7 mouse cellular contexts compared by ENCODE assay signal in genomic region chr3:22074591-22075294, GRCm38 (mm10). TPM values are rescaled to one million over a fixed set of nuclear protein-coding genes. Genes with fewer than 3 reads are reported as not detected.
DNase-seq lines count a peak whose midpoint lies in the region; ATAC-seq and TF ChIP-seq lines count a peak whose summit lies in the region.

No protein-coding gene starts in this region.

- peak; percentile 39 for DNase-seq in MEL-GATA-1-ER (ENCODE audit: extremely low read depth, low read depth)
- DNase-seq in kidney, adult 2 months, result peak; percentile 78
- DNase-seq in right cerebral cortex, adult 18-20 months, result no peak

- WGBS in bone marrow, adult 2 months, result 32% methylated on average over 11 of the region's 11 CpGs
- WGBS in kidney, adult 2 months, result 43% methylated on average over 11 of the region's 11 CpGs
- 16% methylated on average over 11 of the region's 11 CpGs for WGBS in lung, embryonic 16.5 days
- WGBS in stomach, embryonic 14.5 days, result 25% methylated on average over 11 of the region's 11 CpGs

- H3K4me2 ChIP-seq in lung, embryonic 16.5 days (ENCODE audit: low read depth, low read length), result peak overlapping the region; percentile 68
- H3K4me2 ChIP-seq in stomach, embryonic 14.5 days (replicated peaks; ENCODE audit: low read depth, low read length), result peak overlapping the region; percentile 71

- TF ChIP-seq POLR2A in bone marrow, adult 2 months (IDR thresholded peaks at IDR 0.05; ENCODE audit: borderline replicate concordance, control insufficient read depth, low read depth, low read length), result no peak
- no peak for TF ChIP-seq POLR2A in kidney, adult 2 months (IDR thresholded peaks at IDR 0.05; ENCODE audit: low read depth, low read length)

- peaks cover 6% of the 10 kb centered on the region for H3K4me1 ChIP-seq in bone marrow, adult 2 months (ENCODE audit: control insufficient read depth, insufficient read depth, low read length)
- peaks cover 18% of the 10 kb centered on the region; the same call in 1 of the 2 replicates for H3K4me1 ChIP-seq in kidney, adult 2 months (ENCODE audit: control insufficient read depth, insufficient read depth, low read length)
- H3K4me1 ChIP-seq in lung, embryonic 16.5 days (replicated peaks; ENCODE audit: control insufficient read depth, insufficient read depth, low read length), result peaks cover 18% of the 10 kb centered on the region
- H3K4me1 ChIP-seq in stomach, embryonic 14.5 days (ENCODE audit: control insufficient read depth, insufficient read depth, low read length), result peaks cover 5% of the 10 kb centered on the region; the same call in 1 of the 2 replicates

- peak overlapping the region; percentile 0; the same call in 1 of the 2 replicates for H3K9ac ChIP-seq in lung, embryonic 16.5 days (ENCODE audit: low read length)
- H3K9ac ChIP-seq in stomach, embryonic 14.5 days (replicated peaks; ENCODE audit: low read depth, low read length), result 0 out of 2 replicates have a peak overlapping the region, but pooled peaks have one; percentile 73

- no peak for TF ChIP-seq CTCF in bone marrow, adult 2 months (IDR thresholded peaks at IDR 0.05; ENCODE audit: control insufficient read depth, insufficient read depth, low read length)
- TF ChIP-seq CTCF in kidney, adult 2 months (conservative IDR thresholded peaks at IDR 0.05; ENCODE audit: insufficient read depth, insufficient read length, low read depth, low read length), result no peak

- peak; percentile 26 for ATAC-seq in granulocyte monocyte progenitor cell, adult 5-6 weeks (replicated peaks; ENCODE audit: poor library complexity, severe bottlenecking)
- no peak for ATAC-seq in lung, embryonic 16.5 days (ENCODE audit: low read depth)
- ATAC-seq in stomach, embryonic 14.5 days (ENCODE audit: insufficient number of reproducible peaks, insufficient read depth, low FRiP score, low read depth), result no peak

- no peaks in the 10 kb centered on the region for H3K9me3 ChIP-seq in lung, embryonic 16.5 days (ENCODE audit: control insufficient read depth, low read length)
- H3K9me3 ChIP-seq in stomach, embryonic 14.5 days (ENCODE audit: control insufficient read depth, low read depth, low read length), result no peaks in the 10 kb centered on the region

- H3K27ac ChIP-seq in bone marrow, adult 2 months (ENCODE audit: control insufficient read depth, insufficient read depth, low read depth, low read length, poor library complexity), result peak overlapping the region; percentile 73
- peak overlapping the region; percentile 7; the same call in 1 of the 2 replicates for H3K27ac ChIP-seq in kidney, adult 2 months (ENCODE audit: insufficient read depth, low read depth, low read length)
- H3K27ac ChIP-seq in lung, embryonic 16.5 days (ENCODE audit: low read length), result peak overlapping the region; percentile 94; the same call in 1 of the 2 replicates
- H3K27ac ChIP-seq in stomach, embryonic 14.5 days (ENCODE audit: low read length), result no peak overlapping the region

- no peaks in the 10 kb centered on the region for H3K36me3 ChIP-seq in kidney, adult 2 months (ENCODE audit: control insufficient read depth, insufficient read depth, low read length)
- H3K36me3 ChIP-seq in lung, embryonic 16.5 days (ENCODE audit: control insufficient read depth, insufficient read depth, low read length), result no peaks in the 10 kb centered on the region
- H3K36me3 ChIP-seq in stomach, embryonic 14.5 days (ENCODE audit: control insufficient read depth, insufficient read depth, low read length), result no peaks in the 10 kb centered on the region

- H3K4me3 ChIP-seq in bone marrow, adult 2 months (replicated peaks; ENCODE audit: control insufficient read depth, low read depth, low read length), result peak overlapping the region; percentile 50
- no peak overlapping the region for H3K4me3 ChIP-seq in kidney, adult 2 months (ENCODE audit: insufficient read depth, low read depth, low read length)
- H3K4me3 ChIP-seq in lung, embryonic 16.5 days (ENCODE audit: low read length), result peak overlapping the region; percentile 75
- H3K4me3 ChIP-seq in stomach, embryonic 14.5 days (ENCODE audit: low read depth, low read length), result peak overlapping the region; percentile 90; the same call in 1 of the 2 replicates

- no peaks in the 10 kb centered on the region for H3K27me3 ChIP-seq in kidney, adult 2 months (replicated peaks; ENCODE audit: control insufficient read depth, insufficient read depth, low read length)
- H3K27me3 ChIP-seq in lung, embryonic 16.5 days (ENCODE audit: control insufficient read depth, insufficient read depth, low read depth, low read length), result no peaks in the 10 kb centered on the region
- H3K27me3 ChIP-seq in stomach, embryonic 14.5 days (ENCODE audit: control insufficient read depth, insufficient read depth, low read length), result no peaks in the 10 kb centered on the region

RNA-seq across cellular contexts. Expression of gene Tbl1xr1, which starts 1.7 kb away (rescaled TPM):
- 10.8 and 32.5 TPM in 2 replicates for polyA plus RNA-seq in bone marrow, adult 2 months (2011; ENCODE audit: insufficient read depth, insufficient read length, low replicate concordance, missing spikeins)
- total RNA-seq in granulocyte monocyte progenitor cell, adult 5-6 weeks (2014; fragmentation: Nextera tagmentation), result 78.0 and 98.0 TPM in 2 replicates
- total RNA-seq in granulocyte monocyte progenitor cell, adult 5-6 weeks (2017), result 71.4 and 89.8 TPM in 2 replicates
- 22.3 and 26.7 TPM in 2 replicates for polyA plus RNA-seq in kidney, adult 2 months (2012; rRNA removed)
- polyA plus RNA-seq in lung, embryonic 16.5 days (2015; fragmentation: Nextera tagmentation; extraction: Ambion mirVana), result 22.3 and 26.2 TPM in 2 replicates
- polyA plus RNA-seq in stomach, embryonic 14.5 days (2014; fragmentation: Nextera tagmentation; extraction: Ambion mirVana), result 40.0 and 45.7 TPM in 2 replicates
